Mouse (Mus musculus): ENCODE measurements around the gene Gin1. TPM values are rescaled to one million over a fixed set of nuclear protein-coding genes. Genes with fewer than 3 reads are reported as not detected.
A peak's percentile ranks its signal among the peaks of the same experiment; 100 is the strongest.

Gene Gin1
- total RNA-seq, 2 experiments from 2014 or later = 8.7 to 10.7 TPM

- DNase-seq = no peak
Observed at GRCm38 (mm10) chr1:97785685-97786393, 15.9 kb downstream of the Gin1 start.

GRCm38 (mm10) chr1:97787674-97788073 is 17.7 kb downstream of the Gin1 start:
- DNase-seq = no peak

GRCm38 (mm10) chr1:97788490-97788889 is 18.5 kb downstream of the Gin1 start:
- no peak for DNase-seq

- DNase-seq = no peak
Observed at GRCm38 (mm10) chr1:97794110-97794509, 24.1 kb downstream of the Gin1 start.

GRCm38 (mm10) chr1:97795936-97796335 is 26.0 kb downstream of the Gin1 start:
- no peak for DNase-seq

- DNase-seq = no peak
Observed at GRCm38 (mm10) chr1:97802207-97802902, 32.4 kb downstream of the Gin1 start.

GRCm38 (mm10) chr1:97804520-97804919 is 34.5 kb downstream of the Gin1 start:
- DNase-seq = no peak

- no peak for DNase-seq
Observed at GRCm38 (mm10) chr1:97809255-97809912, 39.4 kb downstream of the Gin1 start.

- no peak for DNase-seq
Observed at GRCm38 (mm10) chr1:97821282-97821681, 51.3 kb downstream of the Gin1 start.

GRCm38 (mm10) chr1:97822203-97822602 is 52.2 kb downstream of the Gin1 start:
- DNase-seq = no peak

- DNase-seq = no peak
Observed at GRCm38 (mm10) chr1:97822904-97823303, 52.9 kb downstream of the Gin1 start.

- DNase-seq = no peak
Observed at GRCm38 (mm10) chr1:97827566-97827965, 57.6 kb downstream of the Gin1 start.

- no peak for DNase-seq
Observed at GRCm38 (mm10) chr1:97828087-97828486, 58.1 kb downstream of the Gin1 start.

- DNase-seq = peak in 1 of 2 experiments; percentile 15
Observed at GRCm38 (mm10) chr1:97833466-97834353, 63.7 kb downstream of the Gin1 start.

- no peak for DNase-seq
Observed at GRCm38 (mm10) chr1:97834354-97834822, 64.4 kb downstream of the Gin1 start.

Other genes starting within 250 kb of the Gin1 start
- gene D1Ertd622e, start 108.1 kb upstream of the Gin1 start, total RNA-seq (2021) = 10 to 100 TPM; 14.6 to 18.0 TPM
- 10 to 100 TPM; 12.0 to 14.7 TPM for gene Ppip5k2, start 239 bp downstream of the Gin1 start, total RNA-seq (2021)

All from adrenal gland, postnatal 36 days (tissue).